Mouse (Mus musculus): ENCODE measurements around the gene Zmynd15. TPM values are rescaled to one million over a fixed set of nuclear protein-coding genes. Genes with fewer than 3 reads are reported as not detected.
A peak's percentile ranks its signal among the peaks of the same experiment; 100 is the strongest.
"Not testable (repeated sequence)": the region's sequence is repeated elsewhere in the genome, so short reads cannot be mapped to it uniquely, and the experiment has no call there.

The Zmynd15 gene
- total RNA-seq, 1 experiment: 0.54 TPM

DNA sequence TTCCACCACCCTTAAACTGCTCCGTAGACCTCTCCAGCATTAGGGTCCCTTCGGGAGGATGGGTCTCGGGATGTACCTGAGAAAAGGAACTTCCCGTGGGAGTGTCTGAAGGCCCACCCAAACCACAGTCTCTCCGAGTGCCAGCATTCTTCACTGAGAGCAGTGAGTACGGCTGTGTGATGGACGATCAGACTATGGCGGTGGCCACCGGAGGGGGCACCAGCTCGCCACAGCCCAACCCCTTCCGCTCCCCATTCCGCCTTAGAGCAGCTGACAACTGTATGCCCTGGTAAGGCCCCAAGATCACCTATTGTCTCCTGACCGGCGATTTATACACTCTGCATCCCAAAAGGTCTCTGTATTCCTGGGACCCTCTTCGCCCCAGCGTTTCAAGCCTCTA lies 6.0 kb downstream of the Zmynd15 start:
- Histone ChIP-seq H3K4me1 (ENCODE audit: control insufficient read depth in 2 of 2, insufficient read depth in 2 of 2, low read length in 2 of 2, poor library complexity in 1 of 2) (peaks cover 0 to 3% of the 10 kb centered on the region in 2 experiments; a peak in 1 of 4 replicates), H3K9me3 (ENCODE audit: control insufficient read depth, insufficient read depth, low read depth, low read length) (no peaks in the 10 kb centered on the region), H3K4me3 (ENCODE audit: insufficient read depth in 1 of 2, low read depth in 1 of 2, low read length in 2 of 2, poor library complexity in 1 of 2, severe bottlenecking in 1 of 2) (peak overlapping the region; percentile 62 to 63), H3K36me3 (ENCODE audit: control insufficient read depth, insufficient read depth, low read length, poor library complexity, severe bottlenecking) (no peaks in the 10 kb centered on the region), H3K9ac (ENCODE audit: insufficient read depth, low read depth, low read length, poor library complexity, severe bottlenecking) (peak overlapping the region; percentile 61; the same call in 1 of the 2 replicates), H3K27ac (ENCODE audit: insufficient read depth, low read depth, low read length, poor library complexity, severe bottlenecking) (no peak overlapping the region)
- TF ChIP-seq CHD2 (IDR thresholded peaks at IDR 0.05; ENCODE audit: low read depth, low read length): no peak
- no peak for TF ChIP-seq MAFK (IDR thresholded peaks at IDR 0.05; ENCODE audit: insufficient read depth, low read depth, low read length)
- TF ChIP-seq HCFC1 (IDR thresholded peaks at IDR 0.05; ENCODE audit: borderline replicate concordance, insufficient read depth, low read length): no peak
- no peak for DNase-seq (ENCODE audit: low read depth, low spot score)
- in situ Hi-C loops (cut with MboI; ENCODE audit: low sequenced_read_pairs in 2 of 2, unreplicated experiment in 2 of 2): no loop called here

DNA sequence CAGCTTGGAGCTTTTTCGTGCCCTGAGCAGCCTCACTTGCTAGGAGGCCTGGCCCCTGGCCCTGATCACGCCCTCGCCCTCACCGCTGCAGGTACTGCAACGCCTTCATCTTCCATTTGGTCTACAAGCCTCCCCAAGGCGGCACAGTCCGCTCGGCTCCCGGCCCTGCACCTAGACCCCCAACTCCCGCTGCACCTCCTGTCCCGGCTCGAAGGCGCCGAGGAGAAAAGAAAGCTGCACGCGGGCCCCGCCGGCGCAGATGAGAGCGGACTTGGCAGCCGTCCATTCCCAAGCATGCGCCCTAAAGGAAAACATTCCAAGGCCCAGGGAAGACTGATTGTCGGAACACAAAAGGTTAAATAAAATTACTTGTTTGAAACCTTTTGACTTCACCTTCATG lies 6.6 kb downstream of the Zmynd15 start:
- Histone ChIP-seq H3K27ac (ENCODE audit: insufficient read depth, low read depth, low read length, poor library complexity, severe bottlenecking) (no peak overlapping the region), H3K4me1 (ENCODE audit: control insufficient read depth in 2 of 2, insufficient read depth in 2 of 2, low read length in 2 of 2, poor library complexity in 1 of 2) (peaks cover 0 to 3% of the 10 kb centered on the region in 2 experiments; a peak in 1 of 4 replicates), H3K9me3 (ENCODE audit: control insufficient read depth, insufficient read depth, low read depth, low read length) (no peaks in the 10 kb centered on the region), H3K4me3 (ENCODE audit: insufficient read depth in 1 of 2, low read depth in 1 of 2, low read length in 2 of 2, poor library complexity in 1 of 2, severe bottlenecking in 1 of 2) (peak overlapping the region; percentile 62 to 63), H3K9ac (ENCODE audit: insufficient read depth, low read depth, low read length, poor library complexity, severe bottlenecking) (peak overlapping the region; percentile 61; the same call in 1 of the 2 replicates), H3K36me3 (ENCODE audit: control insufficient read depth, insufficient read depth, low read length, poor library complexity, severe bottlenecking) (no peaks in the 10 kb centered on the region)
- no peak for DNase-seq (ENCODE audit: low read depth, low spot score)
- in situ Hi-C loops (cut with MboI; ENCODE audit: low sequenced_read_pairs in 2 of 2, unreplicated experiment in 2 of 2): no loop called here
- no peak for TF ChIP-seq HCFC1 (IDR thresholded peaks at IDR 0.05; ENCODE audit: borderline replicate concordance, insufficient read depth, low read length)
- no peak for TF ChIP-seq ZC3H11A (IDR thresholded peaks at IDR 0.05; ENCODE audit: borderline replicate concordance, low read depth, low read length)
- no peak for TF ChIP-seq MAFK (IDR thresholded peaks at IDR 0.05; ENCODE audit: insufficient read depth, low read depth, low read length)
- TF ChIP-seq ZNF384 (IDR thresholded peaks at IDR 0.05; ENCODE audit: low read depth, low read length): no peak
- TF ChIP-seq CHD2 (IDR thresholded peaks at IDR 0.05; ENCODE audit: low read depth, low read length): no peak

DNA sequence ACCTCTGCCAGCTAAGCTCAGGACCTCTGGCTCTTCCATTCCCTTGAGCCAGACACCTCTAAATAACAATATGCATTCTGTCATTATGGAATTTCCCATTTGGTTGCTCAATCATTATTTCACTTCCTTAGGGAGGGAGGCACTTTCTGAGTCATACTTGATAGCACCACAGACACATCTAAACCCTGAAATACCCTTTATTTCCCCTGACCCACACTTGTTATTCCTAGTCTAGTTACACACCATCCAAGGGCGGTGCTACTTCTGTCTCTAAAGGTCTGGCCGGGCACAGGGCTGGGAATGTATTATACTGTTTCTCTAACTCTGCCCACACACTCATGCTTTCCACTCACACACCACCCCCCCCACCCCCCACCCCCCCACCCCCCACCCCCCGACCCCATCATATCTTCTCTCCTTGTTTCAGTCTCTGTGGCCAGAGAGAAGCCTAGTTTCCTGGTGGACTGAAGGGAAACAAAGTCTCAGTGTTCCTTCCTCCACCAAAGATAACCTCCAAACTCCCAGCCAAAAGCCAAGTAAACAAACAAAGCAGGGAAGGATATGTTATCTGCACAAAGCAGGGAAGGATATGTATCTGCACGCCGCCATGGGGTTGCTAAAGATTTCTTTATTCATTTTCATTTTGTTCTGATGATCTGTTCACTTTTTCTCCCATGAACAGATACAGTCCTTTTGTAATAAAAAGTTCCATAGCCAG lies 8.8 kb downstream of the Zmynd15 start:
- in situ Hi-C loops (cut with MboI; ENCODE audit: low sequenced_read_pairs in 2 of 2, unreplicated experiment in 2 of 2): no loop called here
- H3K36me3 ChIP-seq (ENCODE audit: control insufficient read depth, insufficient read depth, low read length, poor library complexity, severe bottlenecking): no peaks in the 10 kb centered on the region
- H3K9ac ChIP-seq (ENCODE audit: insufficient read depth, low read depth, low read length, poor library complexity, severe bottlenecking): no peak overlapping the region
- TF ChIP-seq MAFK (IDR thresholded peaks at IDR 0.05; ENCODE audit: insufficient read depth, low read depth, low read length) (no peak), HCFC1 (IDR thresholded peaks at IDR 0.05; ENCODE audit: borderline replicate concordance, insufficient read depth, low read length) (no peak), ZC3H11A (IDR thresholded peaks at IDR 0.05; ENCODE audit: borderline replicate concordance, low read depth, low read length) (no peak), CHD2 (IDR thresholded peaks at IDR 0.05; ENCODE audit: low read depth, low read length) (no peak), ZNF384 (IDR thresholded peaks at IDR 0.05; ENCODE audit: low read depth, low read length) (no peak)
- no peaks in the 10 kb centered on the region for H3K9me3 ChIP-seq (ENCODE audit: control insufficient read depth, insufficient read depth, low read depth, low read length)
- DNase-seq (ENCODE audit: low read depth, low spot score): no peak
- H3K27ac ChIP-seq (ENCODE audit: insufficient read depth, low read depth, low read length, poor library complexity, severe bottlenecking): no peak overlapping the region
- no peak overlapping the region for H3K4me3 ChIP-seq (ENCODE audit: insufficient read depth in 1 of 2, low read depth in 1 of 2, low read length in 2 of 2, poor library complexity in 1 of 2, severe bottlenecking in 1 of 2)
- peaks cover 0 to 3% of the 10 kb centered on the region in 2 experiments; a peak in 1 of 4 replicates for H3K4me1 ChIP-seq (ENCODE audit: control insufficient read depth in 2 of 2, insufficient read depth in 2 of 2, low read length in 2 of 2, poor library complexity in 1 of 2)

- H3K36me3 ChIP-seq (ENCODE audit: control insufficient read depth, insufficient read depth, low read length, poor library complexity, severe bottlenecking): no peaks in the 10 kb centered on the region
- no peak overlapping the region for H3K9ac ChIP-seq (ENCODE audit: insufficient read depth, low read depth, low read length, poor library complexity, severe bottlenecking)
- no peak for DNase-seq (ENCODE audit: low read depth, low spot score)
- no peak for TF ChIP-seq HCFC1 (IDR thresholded peaks at IDR 0.05; ENCODE audit: borderline replicate concordance, insufficient read depth, low read length)
- no peaks in the 10 kb centered on the region for H3K9me3 ChIP-seq (ENCODE audit: control insufficient read depth, insufficient read depth, low read depth, low read length)
- peaks cover 0 to 1% of the 10 kb centered on the region in 2 experiments; a peak in 1 of 4 replicates for H3K4me1 ChIP-seq (ENCODE audit: control insufficient read depth in 2 of 2, insufficient read depth in 2 of 2, low read length in 2 of 2, poor library complexity in 1 of 2)
- in situ Hi-C loops (cut with MboI; ENCODE audit: low sequenced_read_pairs in 2 of 2, unreplicated experiment in 2 of 2): no loop called here
- no peak overlapping the region for H3K27ac ChIP-seq (ENCODE audit: insufficient read depth, low read depth, low read length, poor library complexity, severe bottlenecking)
- no peak overlapping the region for H3K4me3 ChIP-seq (ENCODE audit: insufficient read depth in 1 of 2, low read depth in 1 of 2, low read length in 2 of 2, poor library complexity in 1 of 2, severe bottlenecking in 1 of 2)
These were observed 10.5 kb downstream of the Zmynd15 start for GRCm38 (mm10) chr11:70469764-70470163.

DNA sequence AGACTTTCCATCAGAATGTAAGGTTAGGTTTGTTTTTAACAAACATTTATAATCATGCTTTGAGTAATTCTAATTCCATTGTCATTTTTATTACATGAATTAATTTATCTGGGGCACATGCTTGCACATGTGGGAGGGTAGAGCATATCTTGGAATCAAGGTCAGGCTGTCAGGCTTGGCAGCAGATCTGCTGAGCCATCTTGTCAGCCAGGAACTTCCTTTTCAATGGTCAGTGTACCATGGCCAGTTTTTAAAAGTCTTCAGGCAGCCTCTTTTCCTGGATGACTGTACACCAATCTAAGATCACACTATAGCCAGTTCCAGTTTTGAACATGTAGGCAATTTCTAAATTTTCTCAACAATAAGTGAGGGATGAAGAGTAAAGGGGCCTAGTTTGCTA lies 13.5 kb downstream of the Zmynd15 start:
- no peak for TF ChIP-seq ZC3H11A (IDR thresholded peaks at IDR 0.05; ENCODE audit: borderline replicate concordance, low read depth, low read length)
- no peaks in the 10 kb centered on the region for H3K36me3 ChIP-seq (ENCODE audit: control insufficient read depth, insufficient read depth, low read length, poor library complexity, severe bottlenecking)
- in situ Hi-C loops (cut with MboI; ENCODE audit: low sequenced_read_pairs in 2 of 2, unreplicated experiment in 2 of 2): no loop called here
- no peak overlapping the region for H3K4me3 ChIP-seq (ENCODE audit: insufficient read depth in 1 of 2, low read depth in 1 of 2, low read length in 2 of 2, poor library complexity in 1 of 2, severe bottlenecking in 1 of 2)
- no peak overlapping the region for H3K9ac ChIP-seq (ENCODE audit: insufficient read depth, low read depth, low read length, poor library complexity, severe bottlenecking)
- no peak for DNase-seq (ENCODE audit: low read depth, low spot score)
- H3K9me3 ChIP-seq (ENCODE audit: control insufficient read depth, insufficient read depth, low read depth, low read length): no peaks in the 10 kb centered on the region
- H3K4me1 ChIP-seq (ENCODE audit: control insufficient read depth in 2 of 2, insufficient read depth in 2 of 2, low read length in 2 of 2, poor library complexity in 1 of 2): peaks cover 0 to 1% of the 10 kb centered on the region in 2 experiments; a peak in 1 of 4 replicates
- no peak overlapping the region for H3K27ac ChIP-seq (ENCODE audit: insufficient read depth, low read depth, low read length, poor library complexity, severe bottlenecking)

DNA sequence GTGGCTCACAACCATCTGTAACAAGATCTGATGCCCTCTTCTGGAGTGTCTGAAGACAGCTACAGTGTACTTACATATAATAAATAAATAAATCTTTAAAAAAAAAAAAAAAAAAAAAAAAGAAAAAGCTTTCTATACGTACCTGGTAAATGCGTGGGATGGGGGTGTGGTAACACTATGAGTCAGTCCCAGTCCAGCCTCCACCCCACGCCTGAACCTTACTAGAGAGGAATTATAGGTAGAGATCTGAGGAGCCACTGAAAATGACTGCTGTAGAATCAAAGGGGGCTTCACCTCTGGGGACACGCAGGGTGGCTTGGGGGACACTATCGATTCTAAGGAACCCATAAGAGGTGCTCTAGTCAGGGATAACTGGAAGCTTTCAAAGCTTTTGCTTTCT lies 14.1 kb downstream of the Zmynd15 start:
- H3K9ac ChIP-seq (ENCODE audit: insufficient read depth, low read depth, low read length, poor library complexity, severe bottlenecking); H3K4me1 ChIP-seq (ENCODE audit: control insufficient read depth in 2 of 2, insufficient read depth in 2 of 2, low read length in 2 of 2, poor library complexity in 1 of 2); H3K9me3 ChIP-seq (ENCODE audit: control insufficient read depth, insufficient read depth, low read depth, low read length); in situ Hi-C loops (cut with MboI; ENCODE audit: low sequenced_read_pairs in 2 of 2, unreplicated experiment in 2 of 2); DNase-seq (ENCODE audit: low read depth, low spot score); H3K36me3 ChIP-seq (ENCODE audit: control insufficient read depth, insufficient read depth, low read length, poor library complexity, severe bottlenecking); H3K27ac ChIP-seq (ENCODE audit: insufficient read depth, low read depth, low read length, poor library complexity, severe bottlenecking); H3K4me3 ChIP-seq (ENCODE audit: insufficient read depth in 1 of 2, low read depth in 1 of 2, low read length in 2 of 2, poor library complexity in 1 of 2, severe bottlenecking in 1 of 2): not testable (repeated sequence)

All from ES-E14 (cell line).